Comparison of ENCODE assay signal across 19 mouse cellular contexts in the genomic region with DNA sequence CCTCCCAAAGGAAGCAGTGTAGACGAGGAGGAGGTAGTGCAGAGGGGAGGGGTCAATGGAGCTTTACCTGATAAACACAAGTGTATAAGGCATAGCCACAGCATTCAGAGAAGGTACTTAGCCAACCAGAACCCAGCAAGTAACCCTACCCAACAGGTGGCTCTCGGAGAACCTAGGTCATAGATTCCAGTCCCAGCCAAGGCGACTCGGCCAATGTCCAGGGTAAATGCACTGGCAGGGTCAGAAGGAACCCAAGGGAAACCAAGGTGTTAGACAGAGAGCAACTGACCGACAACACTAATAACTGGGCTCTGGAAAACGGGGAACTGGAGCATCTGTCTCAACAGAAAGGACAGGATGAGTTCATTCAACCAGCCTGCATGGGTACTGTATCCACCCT. TPM values are rescaled to one million over a fixed set of nuclear protein-coding genes. Genes with fewer than 3 reads are reported as not detected.
DNase-seq lines count a peak whose midpoint lies in the region; ATAC-seq and TF ChIP-seq lines count a peak whose summit lies in the region.
"Had no signal": no experiment of that assay in that cellular context is flagged by ENCODE, and none has a peak within 500 bp of the region (broad histone marks: within the 10 kb centered on the region; RNA-seq: fewer than 3 reads in every experiment).

No protein-coding gene starts in this region.

- H3K36me3 ChIP-seq in heart, embryonic 13.5 days, result no peaks in the 10 kb centered on the region
- H3K36me3 ChIP-seq in intestine, embryonic 15.5 days, result no peaks in the 10 kb centered on the region
- H3K36me3 ChIP-seq in liver, postnatal 0 days (replicated peaks; ENCODE audit: insufficient read depth, low read length), result no peaks in the 10 kb centered on the region
- H3K36me3 ChIP-seq: embryonic facial prominence, embryonic 12.5 days; heart, embryonic 10.5 days; hindbrain, embryonic 12.5 days; limb, embryonic 10.5 days; midbrain, embryonic 10.5 days had no signal

- TF ChIP-seq EP300 in liver, postnatal 0 days (IDR thresholded peaks at IDR 0.05; ENCODE audit: low read depth), result no peak

- no peak overlapping the region for H3K4me3 ChIP-seq in heart, embryonic 13.5 days
- no peak overlapping the region for H3K4me3 ChIP-seq in bone marrow, adult 2 months (replicated peaks; ENCODE audit: control insufficient read depth, low read depth, low read length)
- H3K4me3 ChIP-seq in intestine, embryonic 15.5 days (replicated peaks), result peak overlapping the region; percentile 43
- no peak overlapping the region for H3K4me3 ChIP-seq in liver, postnatal 0 days (ENCODE audit: low read depth, low read length)
- H3K4me3 ChIP-seq: embryonic facial prominence, embryonic 12.5 days; hindbrain, embryonic 12.5 days; limb, embryonic 10.5 days; midbrain, embryonic 10.5 days; myocyte had no signal

- H3K9me3 ChIP-seq in heart, embryonic 13.5 days, result no peaks in the 10 kb centered on the region
- no peaks in the 10 kb centered on the region for H3K9me3 ChIP-seq in intestine, embryonic 15.5 days
- H3K9me3 ChIP-seq in liver, postnatal 0 days (ENCODE audit: low read length), result no peaks in the 10 kb centered on the region
- H3K9me3 ChIP-seq: embryonic facial prominence, embryonic 12.5 days; heart, embryonic 10.5 days; hindbrain, embryonic 12.5 days; limb, embryonic 10.5 days; midbrain, embryonic 10.5 days had no signal

- peak overlapping the region; percentile 54 for H3K4me2 ChIP-seq in heart, embryonic 13.5 days
- H3K4me2 ChIP-seq in intestine, embryonic 15.5 days (replicated peaks), result peak overlapping the region; percentile 56
- H3K4me2 ChIP-seq in liver, postnatal 0 days (ENCODE audit: low read depth, low read length), result no peak overlapping the region
- H3K4me2 ChIP-seq: embryonic facial prominence, embryonic 12.5 days; hindbrain, embryonic 12.5 days had no signal

- WGBS in heart, embryonic 13.5 days, result 81% methylated on average over 6 of the region's 6 CpGs
- WGBS in bone marrow, adult 2 months, result 76% methylated on average over 6 of the region's 6 CpGs
- 77% methylated on average over 6 of the region's 6 CpGs for WGBS in intestine, embryonic 15.5 days
- WGBS in liver, postnatal 0 days (ENCODE audit: insufficient replicate concordance), result 59% methylated on average over 6 of the region's 6 CpGs

- ATAC-seq in heart, embryonic 13.5 days (ENCODE audit: extremely low read depth, insufficient number of reproducible peaks, low FRiP score, low TSS enrichment), result no peak
- no peak for ATAC-seq in intestine, embryonic 15.5 days
- ATAC-seq in liver, postnatal 0 days, result no peak

- peak overlapping the region; percentile 57 for H3K27ac ChIP-seq in heart, embryonic 13.5 days (replicated peaks)
- 0 out of 2 replicates have a peak overlapping the region, but pooled peaks have one; percentile 5 for H3K27ac ChIP-seq in bone marrow, adult 2 months (ENCODE audit: control insufficient read depth, insufficient read depth, low read depth, low read length, poor library complexity)
- H3K27ac ChIP-seq in intestine, embryonic 15.5 days, result peak overlapping the region; percentile 4; the same call in 1 of the 2 replicates
- 0 out of 2 replicates have a peak overlapping the region, but pooled peaks have one; percentile 26 for H3K27ac ChIP-seq in liver, postnatal 0 days (ENCODE audit: low read depth)
- H3K27ac ChIP-seq: embryonic facial prominence, embryonic 12.5 days; heart, embryonic 10.5 days; hindbrain, embryonic 12.5 days; limb, embryonic 10.5 days; midbrain, embryonic 10.5 days had no signal

- no peak for DNase-seq in heart, adult 11 months
- no peak for DNase-seq in liver, postnatal 0 days
- DNase-seq in embryo, embryonic 10.5 days (ENCODE audit: low spot score), result no peak
- DNase-seq in kidney, postnatal 4 days, result no peak
- no peak for DNase-seq in kidney, postnatal 25 days
- DNase-seq: cerebellum, adult 18-20 months; kidney, adult 18-20 months; retina, postnatal 1 day; thymus, adult 18-20 months had no signal

- no peaks in the 10 kb centered on the region for H3K27me3 ChIP-seq in heart, embryonic 13.5 days (replicated peaks)
- no peaks in the 10 kb centered on the region for H3K27me3 ChIP-seq in intestine, embryonic 15.5 days (replicated peaks)
- H3K27me3 ChIP-seq in liver, postnatal 0 days (ENCODE audit: insufficient read depth, low read length), result no peaks in the 10 kb centered on the region
- H3K27me3 ChIP-seq: embryonic facial prominence, embryonic 12.5 days; hindbrain, embryonic 12.5 days had no signal

- peaks cover 51% of the 10 kb centered on the region for H3K4me1 ChIP-seq in heart, embryonic 13.5 days
- no peaks in the 10 kb centered on the region for H3K4me1 ChIP-seq in bone marrow, adult 2 months (ENCODE audit: control insufficient read depth, insufficient read depth, low read length)
- H3K4me1 ChIP-seq in intestine, embryonic 15.5 days (replicated peaks), result peaks cover 30% of the 10 kb centered on the region
- H3K4me1 ChIP-seq in liver, postnatal 0 days (ENCODE audit: insufficient read depth), result peaks cover 17% of the 10 kb centered on the region; the same call in 1 of the 2 replicates

- TF ChIP-seq POLR2A in bone marrow, adult 2 months (IDR thresholded peaks at IDR 0.05; ENCODE audit: borderline replicate concordance, control insufficient read depth, low read depth, low read length), result no peak

- TF ChIP-seq CTCF in bone marrow, adult 2 months (IDR thresholded peaks at IDR 0.05; ENCODE audit: control insufficient read depth, insufficient read depth, low read length), result no peak
- TF ChIP-seq CTCF in liver, postnatal 0 days (IDR thresholded peaks at IDR 0.05; ENCODE audit: low read depth), result no peak

- 0 out of 2 replicates have a peak overlapping the region, but pooled peaks have one; percentile 30 for H3K9ac ChIP-seq in heart, embryonic 13.5 days
- no peak overlapping the region for H3K9ac ChIP-seq in intestine, embryonic 15.5 days
- no peak overlapping the region for H3K9ac ChIP-seq in liver, postnatal 0 days (replicated peaks)
- H3K9ac ChIP-seq: embryonic facial prominence, embryonic 12.5 days; hindbrain, embryonic 12.5 days had no signal

RNA-seq across cellular contexts. Expression of gene Scn3b, which starts 55.8 kb away (rescaled TPM):
- polyA plus RNA-seq in heart, embryonic 13.5 days (2015; fragmentation: Nextera tagmentation; extraction: Ambion mirVana), result 0.69 and 1.3 TPM in 2 replicates
- not detected in 2 replicates for polyA plus RNA-seq in bone marrow, adult 2 months (2011; ENCODE audit: insufficient read depth, insufficient read length, low replicate concordance, missing spikeins)
- polyA plus RNA-seq in intestine, embryonic 15.5 days (2015; fragmentation: Nextera tagmentation; extraction: Ambion mirVana), result 4.5 and 6.2 TPM in 2 replicates
- polyA plus RNA-seq in liver, postnatal 0 days (2015; fragmentation: Nextera tagmentation; extraction: Ambion mirVana), result 0.15 TPM in 2 replicates
- polyA plus RNA-seq: C2C12 had no signal

Comparison
In these comparisons a context has a peak if more than half of its experiments do, and no peak if none do; other contexts are left out.
1. H3K27ac ChIP-seq: peak in every context shown above with its lines; median percentile 57 in heart, embryonic 13.5 days; 26 in liver, postnatal 0 days; 5 in bone marrow, adult 2 months; 4 in intestine, embryonic 15.5 days.